Mouse (Mus musculus): ENCODE results near the gene Capn12.

DNA sequence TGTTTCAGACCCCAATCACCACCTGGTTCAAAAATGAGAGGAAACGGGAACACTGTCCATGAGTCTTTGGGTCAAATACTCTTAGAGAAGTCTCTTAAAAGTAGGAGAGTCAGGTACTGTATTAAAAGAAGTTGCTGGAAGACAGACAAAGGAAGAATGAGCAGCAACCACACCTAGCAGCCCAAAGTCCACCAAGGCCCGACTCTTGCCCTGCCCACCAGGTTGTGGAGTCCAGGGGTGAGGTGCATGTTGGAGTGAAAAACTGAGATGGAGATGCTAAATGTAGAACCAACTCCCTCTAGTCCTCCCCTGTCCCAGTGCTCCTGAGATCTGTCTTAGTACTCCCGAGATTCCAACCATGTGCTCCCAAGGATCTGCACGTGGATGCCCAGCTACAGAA lies 30.6 kb upstream of the Capn12 start:
- TF ChIP-seq CTCF (IDR thresholded peaks at IDR 0.05; ENCODE audit: low read depth) (no peak), EP300 (IDR thresholded peaks at IDR 0.05; ENCODE audit: low read depth) (no peak)

Measured in liver, embryonic 14.5 days (tissue).